Mouse (Mus musculus): Measurements from ENCODE around the gene Olfr1199.

Gene Olfr1199

GRCm38 (mm10) chr2:88760369-88760768 is at the start of gene Olfr1199:
Olfr1199 (minus strand) TSS chr2:88760469.
- CTCF ChIA-PET: no interaction called here

GRCm38 (mm10) chr2:88792736-88793135 is 32.5 kb upstream of the Olfr1199 start, which contains the start of gene Olfr1201:
Olfr1201 (plus strand) TSS chr2:88793036.
- CTCF ChIA-PET: interaction anchor here (0.7 kb wide), 1 partner anchor 257 kb away, joined by 4 read pairs; no protein-coding TSS in a partner anchor

GRCm38 (mm10) chr2:88770388-88770787 is 10.1 kb upstream of the Olfr1199 start, which contains the start of gene Olfr1200:
Olfr1200 (minus strand) TSS chr2:88770488.
- CTCF ChIA-PET: no interaction called here

- CTCF ChIA-PET: no interaction called here
Measured at GRCm38 (mm10) chr2:88751270-88751669, 9.0 kb downstream of the Olfr1199 start, which contains the start of gene Olfr1198. Olfr1198 (minus strand) TSS chr2:88751370.

GRCm38 (mm10) chr2:88743379-88743778 is 16.9 kb downstream of the Olfr1199 start:
- CTCF ChIA-PET: no interaction called here

- CTCF ChIA-PET: no interaction called here
Measured at GRCm38 (mm10) chr2:88732266-88732665, 28.0 kb downstream of the Olfr1199 start, which contains the start of gene Olfr1197. Olfr1197 (minus strand) TSS chr2:88732366.

- CTCF ChIA-PET: no interaction called here
Measured at GRCm38 (mm10) chr2:88704497-88704896, 55.8 kb downstream of the Olfr1199 start, which contains the start of gene Olfr1196. Olfr1196 (minus strand) TSS chr2:88704597.

Data from spleen, embryonic (tissue).